Mouse (Mus musculus): ENCODE results near the gene Arpin.

DNA sequence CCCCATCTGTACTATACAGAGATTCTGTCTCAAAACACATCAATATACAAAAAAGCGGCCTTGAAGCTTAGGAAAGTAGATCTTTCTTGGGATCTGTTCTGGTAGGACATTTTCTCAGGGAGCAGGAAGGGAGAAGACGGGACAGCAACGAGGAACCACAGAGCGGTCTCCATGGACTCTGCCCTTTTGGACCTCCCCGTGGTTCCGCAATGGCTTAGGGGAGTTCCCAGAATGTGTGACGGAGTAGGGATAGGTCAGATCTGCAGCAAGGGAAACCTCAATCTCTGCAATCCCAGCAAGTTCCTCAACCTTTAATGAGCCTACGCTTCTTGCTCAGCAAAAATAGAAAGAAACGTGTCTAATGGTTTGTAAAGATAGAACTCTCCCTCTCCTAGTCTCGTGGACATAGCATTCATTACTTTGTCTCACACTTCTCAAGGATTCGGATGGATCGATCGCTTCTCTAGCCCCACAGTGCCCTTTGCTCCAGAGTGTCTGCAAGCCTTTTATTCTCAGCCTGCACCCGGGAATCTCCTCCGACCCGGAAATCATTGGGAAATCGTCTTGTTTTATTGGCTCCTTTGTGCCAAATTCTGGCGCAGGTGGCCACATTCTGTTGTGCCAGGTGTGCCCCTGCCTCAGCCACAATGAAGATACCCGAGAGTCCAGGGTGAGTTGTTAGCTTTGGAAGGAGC, 499 bp upstream of the Arpin start:
- TF ChIP-seq GATA1 (IDR thresholded peaks at IDR 0.05; ENCODE audit: borderline replicate concordance, low read length) (no peak), FLI1 (IDR thresholded peaks at IDR 0.05; ENCODE audit: low read length) (no peak)

All from megakaryocyte, embryonic 14.5 days (primary cell).